Mouse (Mus musculus): Measurements from ENCODE around the gene Fam19a5. TPM values are rescaled to one million over a fixed set of nuclear protein-coding genes. Genes with fewer than 3 reads are reported as not detected.

Fam19a5 gene
- polyA plus RNA-seq (2017; shearing (Covaris generic)): not detected

GRCm38 (mm10) chr15:87543599-87544338 is at the start of gene Fam19a5:
Fam19a5 (plus strand) TSS chr15:87544299.

